Mouse (Mus musculus) liver, adult 2 months (tissue): ENCODE measurements around the gene Pik3c2b. TPM values are rescaled to one million over a fixed set of nuclear protein-coding genes. Genes with fewer than 3 reads are reported as not detected.

Experiments used
- DNase-seq: peaks from one replicate; pipeline ENCODE4 v3.0.0-alpha.2; 2011; ENCODE audit warnings: low read depth, low spot score; ENCODE audit errors: extremely low read depth
- H3K27ac ChIP-seq: fragments of 200-500 bp; replicated peaks from 2 replicates; pipeline ENCODE4 v1.5.1; 2012; ENCODE audit warnings: low read depth, mild to moderate bottlenecking, control low read depth, inconsistent platforms, low read length; ENCODE audit not compliant: insufficient read depth
- H3K27me3 ChIP-seq: fragments of 200-500 bp; 2 replicates; pipeline ENCODE4 v1.6.1; 2012; ENCODE audit warnings: mild to moderate bottlenecking, moderate library complexity, low read length, inconsistent platforms; ENCODE audit not compliant: control insufficient read depth, insufficient read depth
- H3K36me3 ChIP-seq: fragments of 200-500 bp; 2 replicates; pipeline ENCODE4 v1.6.1; 2012; ENCODE audit warnings: low read length, inconsistent platforms; ENCODE audit not compliant: control insufficient read depth, insufficient read depth
- H3K4me1 ChIP-seq: fragments of 200-500 bp; 2 replicates; pipeline ENCODE4 v1.6.1; 2011; ENCODE audit warnings: low read length; ENCODE audit not compliant: control insufficient read depth, insufficient read depth
- H3K4me3 ChIP-seq: fragments of 200-500 bp; 2 replicates; pipeline ENCODE4 v1.5.1; 2011; ENCODE audit warnings: low read depth, mild to moderate bottlenecking, control low read depth, low read length, moderate library complexity; ENCODE audit not compliant: insufficient read depth
- H3K79me2 ChIP-seq: fragments of 200-500 bp; 2 replicates; pipeline ENCODE4 v1.6.1; 2012; ENCODE audit warnings: inconsistent platforms, mild to moderate bottlenecking, low read length, moderate library complexity; ENCODE audit not compliant: control insufficient read depth, insufficient read depth
- H3K9ac ChIP-seq: fragments of 200-500 bp; 2 replicates; pipeline ENCODE4 v1.6.1; 2012; ENCODE audit warnings: low read depth, mild to moderate bottlenecking, control low read depth, inconsistent platforms, low read length
- CTCF ChIP-seq: fragments of 200-500 bp; IDR thresholded peaks from 2 replicates; pipeline ENCODE4 v1.5.1; 2011; ENCODE audit warnings: low read depth, low read length, control low read depth
- POLR2A ChIP-seq: fragments of 200-500 bp; IDR thresholded peaks from 2 replicates; pipeline ENCODE4 v1.6.1; 2011; ENCODE audit warnings: low read length, control low read depth; ENCODE audit not compliant: insufficient read depth; ENCODE audit errors: extremely low read depth
- WGBS: fragments of 180-500 bp; shearing (Covaris S2); methylation state at CpG from one replicate; pipeline ENCODE4 v1.1.7; 2018; 5-methylcytosine and 5-hydroxymethylcytosine counted together
- polyA plus RNA-seq: library from polyadenylated mRNA; depleted of rRNA; stranded (reverse); fragments of >200 nt; gene quantifications from 2 replicates; pipeline ENCODE4 v1.2.3, GENCODE M21; 2012
- total RNA-seq: library from RNA; depleted of rRNA; stranded (reverse); fragments of >200 nt; gene quantifications from 2 replicates; pipeline ENCODE4 v1.2.3, GENCODE M21; 2014

The Pik3c2b gene
- total and polyA plus RNA-seq, 2 experiments = 2.5 to 3.3 TPM

- no peaks in the 10 kb centered on the region for H3K27me3 ChIP-seq
- WGBS = under 1% methylated on average over 70 of the region's 71 CpGs
- peak overlapping the region; percentile 74 for H3K9ac ChIP-seq
- peak overlapping the region; percentile 71 for H3K4me3 ChIP-seq
- peak overlapping the region; percentile 22 for H3K27ac ChIP-seq
- H3K36me3 ChIP-seq = no peaks in the 10 kb centered on the region
- peak; percentile 44 for DNase-seq
- TF ChIP-seq CTCF = peak; percentile 60
- TF ChIP-seq POLR2A = no peak
- no peaks in the 10 kb centered on the region for H3K79me2 ChIP-seq
- peaks cover 6% of the 10 kb centered on the region for H3K4me1 ChIP-seq
Observed at GRCm38 (mm10) chr1:133045861-133046440, 484 bp downstream of the Pik3c2b start.

- peak; percentile 24 for DNase-seq
- Histone ChIP-seq H3K36me3 (no peaks in the 10 kb centered on the region), H3K27ac (peak overlapping the region; percentile 22), H3K9ac (peak overlapping the region; percentile 74), H3K27me3 (no peaks in the 10 kb centered on the region), H3K79me2 (no peaks in the 10 kb centered on the region), H3K4me3 (peak overlapping the region; percentile 71), H3K4me1 (peaks cover 6% of the 10 kb centered on the region)
- WGBS = 1% methylated on average over 40 of the region's 40 CpGs
- TF ChIP-seq POLR2A (no peak), CTCF (no peak)
Observed at GRCm38 (mm10) chr1:133046441-133046931, 1.0 kb downstream of the Pik3c2b start.

- TF ChIP-seq CTCF (no peak), POLR2A (no peak)
- Histone ChIP-seq H3K79me2 (no peaks in the 10 kb centered on the region; the same call in 1 of the 2 replicates), H3K4me1 (peaks cover 6% of the 10 kb centered on the region), H3K27me3 (no peaks in the 10 kb centered on the region), H3K4me3 (no peak overlapping the region), H3K27ac (peak overlapping the region; percentile 52; the same call in 1 of the 2 replicates), H3K36me3 (no peaks in the 10 kb centered on the region), H3K9ac (peak overlapping the region; percentile 42)
- DNase-seq = no peak
- WGBS = 79% methylated on average over 8 of the region's 8 CpGs
Observed at GRCm38 (mm10) chr1:133047575-133047974, 2.1 kb downstream of the Pik3c2b start.

- Histone ChIP-seq H3K27me3 (no peaks in the 10 kb centered on the region), H3K79me2 (peaks cover 2% of the 10 kb centered on the region; the same call in 1 of the 2 replicates), H3K27ac (no peak overlapping the region), H3K36me3 (no peaks in the 10 kb centered on the region), H3K9ac (no peak overlapping the region), H3K4me3 (no peak overlapping the region), H3K4me1 (peaks cover 6% of the 10 kb centered on the region)
- WGBS = 88% methylated on average over 2 of the region's 2 CpGs
- TF ChIP-seq CTCF = no peak
- no peak for TF ChIP-seq POLR2A
- no peak for DNase-seq
Observed at GRCm38 (mm10) chr1:133048690-133049089, 3.2 kb downstream of the Pik3c2b start.

GRCm38 (mm10) chr1:133050001-133050431 is 4.5 kb downstream of the Pik3c2b start:
- WGBS = 56% methylated on average over 11 of the region's 11 CpGs
- no peak for TF ChIP-seq CTCF
- no peak for TF ChIP-seq POLR2A
- Histone ChIP-seq H3K79me2 (peaks cover 2% of the 10 kb centered on the region; the same call in 1 of the 2 replicates), H3K36me3 (no peaks in the 10 kb centered on the region), H3K27me3 (no peaks in the 10 kb centered on the region), H3K27ac (no peak overlapping the region), H3K4me3 (no peak overlapping the region), H3K4me1 (peaks cover 6% of the 10 kb centered on the region), H3K9ac (no peak overlapping the region)
- DNase-seq = no peak

- H3K27me3 ChIP-seq = no peaks in the 10 kb centered on the region
- TF ChIP-seq CTCF = no peak
- TF ChIP-seq POLR2A = no peak
- peaks cover 2% of the 10 kb centered on the region; the same call in 1 of the 2 replicates for H3K4me1 ChIP-seq
- WGBS = 91% methylated on average over 2 of the region's 2 CpGs
- no peak overlapping the region for H3K4me3 ChIP-seq
- H3K9ac ChIP-seq = no peak overlapping the region
- no peak overlapping the region for H3K27ac ChIP-seq
- DNase-seq = no peak
- H3K79me2 ChIP-seq = peaks cover 2% of the 10 kb centered on the region; the same call in 1 of the 2 replicates
- no peaks in the 10 kb centered on the region for H3K36me3 ChIP-seq
Observed at GRCm38 (mm10) chr1:133051829-133052228, 6.4 kb downstream of the Pik3c2b start.
